Mouse (Mus musculus): ENCODE results near the gene Tmem212.
A peak's percentile ranks its signal among the peaks of the same experiment; 100 is the strongest.

Gene Tmem212

GRCm38 (mm10) chr3:27898178-27898577 lies 2.0 kb upstream of the Tmem212 start:
- DNase-seq: no peak

- DNase-seq: no peak
Measured at GRCm38 (mm10) chr3:27886578-27886977, 9.6 kb downstream of the Tmem212 start.

GRCm38 (mm10) chr3:27885585-27885984 lies 10.6 kb downstream of the Tmem212 start:
- DNase-seq: no peak

GRCm38 (mm10) chr3:27881897-27882835 lies 14.0 kb downstream of the Tmem212 start:
- DNase-seq: no peak

GRCm38 (mm10) chr3:27878854-27879610 lies 17.1 kb downstream of the Tmem212 start:
- DNase-seq: no peak

GRCm38 (mm10) chr3:27873268-27874073 lies 22.7 kb downstream of the Tmem212 start:
- no peak for DNase-seq

GRCm38 (mm10) chr3:27872429-27872828 lies 23.7 kb downstream of the Tmem212 start:
- DNase-seq: no peak

GRCm38 (mm10) chr3:27871891-27872290 lies 24.3 kb downstream of the Tmem212 start:
- no peak for DNase-seq

GRCm38 (mm10) chr3:27871371-27871770 lies 24.8 kb downstream of the Tmem212 start:
- DNase-seq: no peak

GRCm38 (mm10) chr3:27868681-27869080 lies 27.5 kb downstream of the Tmem212 start:
- DNase-seq: no peak

GRCm38 (mm10) chr3:27867731-27868130 lies 28.4 kb downstream of the Tmem212 start:
- no peak for DNase-seq

GRCm38 (mm10) chr3:27862821-27863740 lies 33.1 kb downstream of the Tmem212 start:
- peak; percentile 78 for DNase-seq

- peak; percentile 68 for DNase-seq
Measured at GRCm38 (mm10) chr3:27861601-27862000, 34.6 kb downstream of the Tmem212 start.

GRCm38 (mm10) chr3:27861086-27861485 lies 35.1 kb downstream of the Tmem212 start:
- DNase-seq: no peak

GRCm38 (mm10) chr3:27859161-27859561 lies 37.0 kb downstream of the Tmem212 start:
- peak; percentile 18 for DNase-seq

GRCm38 (mm10) chr3:27858441-27859115 lies 37.6 kb downstream of the Tmem212 start:
- no peak for DNase-seq

GRCm38 (mm10) chr3:27856288-27856687 lies 39.9 kb downstream of the Tmem212 start:
- no peak for DNase-seq

- DNase-seq: peak; percentile 12
Measured at GRCm38 (mm10) chr3:27854431-27855180, 41.6 kb downstream of the Tmem212 start.

- DNase-seq: no peak
Measured at GRCm38 (mm10) chr3:27843266-27843665, 52.9 kb downstream of the Tmem212 start.

GRCm38 (mm10) chr3:27842856-27843255 lies 53.3 kb downstream of the Tmem212 start:
- DNase-seq: no peak
